Mouse (Mus musculus) megakaryocyte, embryonic 14.5 days (primary cell): ENCODE measurements around the gene Trmt5. TPM values are rescaled to one million over a fixed set of nuclear protein-coding genes. Genes with fewer than 3 reads are reported as not detected.

Experiments
- H3K27me3 ChIP-seq: replicated peaks from 2 replicates; pipeline ENCODE3; 2012; ENCODE audit warnings: inconsistent platforms
- H3K36me3 ChIP-seq: replicated peaks from 2 replicates; pipeline ENCODE3; 2012; ENCODE audit warnings: low read length, inconsistent platforms, mixed read lengths
- H3K4me1 ChIP-seq: 2 replicates; pipeline ENCODE4 v1.6.1; 2012; ENCODE audit warnings: inconsistent platforms
- H3K4me3 ChIP-seq: replicated peaks from 2 replicates; pipeline ENCODE3; 2012; ENCODE audit warnings: moderate library complexity, mild to moderate bottlenecking, inconsistent platforms
- H3K9me3 ChIP-seq: 2 replicates; pipeline ENCODE4 v1.6.1; 2012; ENCODE audit warnings: inconsistent platforms
- FLI1 ChIP-seq: IDR thresholded peaks from 2 replicates; pipeline ENCODE4 v1.6.1; 2012; ENCODE audit warnings: low read length, inconsistent platforms, mixed read lengths
- GATA1 ChIP-seq: IDR thresholded peaks from 3 replicates; pipeline ENCODE4 v1.6.1; 2012; ENCODE audit warnings: mixed read lengths, low read length, inconsistent platforms, borderline replicate concordance
- polyA plus RNA-seq: library from polyadenylated mRNA; stranded (reverse); fragments of >175 nt; gene quantifications from 2 replicates; pipeline ENCODE4 v1.2.3, GENCODE M21; 2012; ENCODE audit warnings: low replicate concordance; ENCODE audit not compliant: insufficient read depth

Gene Trmt5
- polyA plus RNA-seq, 1 experiment = 0.54 TPM

GRCm38 (mm10) chr12:73232586-73232985, 53.9 kb downstream of the Trmt5 start:
- peaks cover 13% of the 10 kb centered on the region for H3K36me3 ChIP-seq
- H3K4me3 ChIP-seq = no peak overlapping the region
- TF ChIP-seq FLI1 = no peak
- TF ChIP-seq GATA1 = no peak

GRCm38 (mm10) chr12:73231552-73231951, 55.0 kb downstream of the Trmt5 start:
- H3K4me3 ChIP-seq = no peak overlapping the region
- H3K36me3 ChIP-seq = peaks cover 9% of the 10 kb centered on the region
- no peaks in the 10 kb centered on the region for H3K9me3 ChIP-seq
- TF ChIP-seq FLI1 = no peak
- no peak for TF ChIP-seq GATA1
- no peaks in the 10 kb centered on the region for H3K27me3 ChIP-seq
- H3K4me1 ChIP-seq = no peaks in the 10 kb centered on the region; the same call in 1 of the 2 replicates

More at GRCm38 (mm10) chr12:73232586-73232985, 53.9 kb downstream of the Trmt5 start:
- no peaks in the 10 kb centered on the region for H3K27me3 ChIP-seq
- H3K9me3 ChIP-seq = no peaks in the 10 kb centered on the region
- no peaks in the 10 kb centered on the region; the same call in 1 of the 2 replicates for H3K4me1 ChIP-seq

GRCm38 (mm10) chr12:73230196-73230595, 56.3 kb downstream of the Trmt5 start:
- H3K27me3 ChIP-seq = no peaks in the 10 kb centered on the region
- no peak for TF ChIP-seq FLI1
- TF ChIP-seq GATA1 = no peak
- H3K4me3 ChIP-seq = no peak overlapping the region
- no peaks in the 10 kb centered on the region; the same call in 1 of the 2 replicates for H3K4me1 ChIP-seq
- peaks cover 17% of the 10 kb centered on the region for H3K36me3 ChIP-seq
- H3K9me3 ChIP-seq = no peaks in the 10 kb centered on the region

Other genes with a start within 250 kb of the Trmt5 start
- gene Six1, start 232.8 kb downstream of the Trmt5 start, polyA plus RNA-seq = 2.6 and 8.1 TPM in 2 replicates
- gene Six4, start 173.3 kb downstream of the Trmt5 start, polyA plus RNA-seq = 0.30 TPM in 1 of 2 replicates, not detected in the other
- 3.6 TPM in 1 of 2 replicates, not detected in the other for gene Mnat1, start 163.0 kb downstream of the Trmt5 start, polyA plus RNA-seq
- 2.8 TPM in 1 of 2 replicates, not detected in the other for gene Slc38a6, start 69 bp upstream of the Trmt5 start, polyA plus RNA-seq